Mouse (Mus musculus): ENCODE measurements around the gene Mllt3.

Gene Mllt3

GRCm38 (mm10) chr4:87880297-87880696 is 152.9 kb downstream of the Mllt3 start:
- no peak for DNase-seq (ENCODE audit: low read depth)

DNA sequence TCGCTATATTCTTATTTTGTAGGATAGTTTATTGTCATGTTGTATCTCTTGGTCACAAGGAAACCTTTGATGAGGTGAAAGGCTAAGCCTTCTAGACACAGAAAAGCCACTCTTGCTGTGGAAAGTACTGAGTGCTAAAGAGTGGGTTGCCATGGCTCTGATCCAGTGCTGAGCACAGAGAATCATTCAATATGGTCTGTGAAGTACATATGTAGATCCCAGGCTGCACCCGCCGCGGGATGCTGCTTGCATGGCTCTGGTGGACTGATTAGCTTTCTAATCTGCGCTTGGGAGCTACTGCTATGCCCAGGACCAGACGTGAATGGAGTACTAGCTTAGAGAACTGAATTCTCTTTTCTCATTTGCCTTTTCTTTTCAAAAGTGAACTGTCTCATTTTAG is 154.5 kb downstream of the Mllt3 start:
- no peak for DNase-seq (ENCODE audit: low read depth)

DNA sequence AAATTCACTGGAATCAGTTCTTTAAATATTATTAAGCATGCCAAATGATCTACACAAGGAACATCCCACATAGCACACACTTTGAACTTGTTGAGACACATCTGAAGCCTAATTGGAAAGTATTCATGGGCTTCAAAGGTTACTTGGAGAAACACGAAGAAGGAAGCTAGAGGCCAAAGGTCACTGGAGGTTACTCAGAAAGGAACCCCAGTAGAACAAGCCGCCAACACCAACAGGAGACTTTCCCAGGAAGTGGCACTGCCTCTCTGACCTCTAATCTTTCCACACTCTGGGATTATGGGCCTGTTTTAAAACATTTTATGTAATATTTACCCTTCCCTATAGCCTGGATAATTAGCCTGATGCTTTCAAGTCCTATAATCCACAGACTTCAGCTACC is 162.6 kb downstream of the Mllt3 start:
- no peak for DNase-seq (ENCODE audit: low read depth)

DNA sequence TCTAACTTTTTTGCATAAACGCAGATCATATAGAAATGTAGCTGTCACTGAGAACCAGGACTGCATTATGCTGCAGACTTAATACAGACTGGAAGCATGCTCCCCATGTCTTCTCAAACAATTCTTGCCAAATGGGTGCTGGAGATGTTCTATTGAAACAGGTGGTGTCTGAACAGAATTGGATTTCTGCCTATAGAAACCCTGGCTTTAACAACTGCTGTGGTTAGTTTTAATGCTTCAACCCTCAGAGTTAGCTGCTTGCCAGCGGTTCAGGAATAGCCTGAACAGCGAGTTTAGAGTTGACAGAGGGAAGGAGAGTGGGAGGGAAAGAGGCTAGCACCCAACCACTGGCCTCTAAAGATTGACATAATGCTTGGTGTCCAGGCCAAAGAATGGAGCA is 166.6 kb downstream of the Mllt3 start:
- DNase-seq (ENCODE audit: low read depth): no peak

DNA sequence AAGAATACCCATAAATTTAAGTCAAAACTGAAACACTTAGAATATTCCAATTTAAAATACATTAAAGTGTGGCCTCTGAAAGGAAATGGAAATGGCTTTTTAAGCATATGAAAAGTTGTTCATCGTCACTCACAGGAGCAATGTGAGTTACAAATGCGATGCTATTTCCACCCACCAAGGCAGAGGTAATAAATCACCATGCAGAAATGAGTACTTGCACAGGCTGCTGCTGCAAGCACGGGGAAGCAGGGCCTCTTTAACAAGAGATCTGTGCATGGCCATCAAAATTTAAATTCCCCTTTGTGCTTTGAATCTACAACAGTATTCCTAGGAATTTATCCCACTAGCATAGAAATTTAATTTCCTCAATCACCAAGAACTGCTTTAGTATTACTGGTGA is 167.3 kb downstream of the Mllt3 start:
- no peak for DNase-seq (ENCODE audit: low read depth)

DNA sequence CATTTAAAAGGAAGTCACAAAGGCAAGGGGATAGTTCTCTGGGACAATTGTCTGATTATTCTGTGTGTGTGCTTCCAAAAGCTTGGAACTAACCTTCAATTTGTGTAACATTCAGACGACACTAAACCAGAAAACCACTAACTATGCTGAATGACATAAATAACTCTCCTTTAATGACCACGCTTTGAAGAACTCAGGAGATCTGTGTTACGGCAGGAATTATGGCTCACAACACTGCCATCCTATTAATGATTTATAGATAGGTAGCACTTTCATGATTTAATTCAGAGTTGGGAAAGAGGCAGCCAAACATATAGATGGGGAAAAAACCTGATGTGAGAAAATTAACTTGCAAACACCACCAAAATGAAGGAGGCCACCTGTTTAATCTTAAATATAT is 168.1 kb downstream of the Mllt3 start:
- DNase-seq (ENCODE audit: low read depth): no peak

DNA sequence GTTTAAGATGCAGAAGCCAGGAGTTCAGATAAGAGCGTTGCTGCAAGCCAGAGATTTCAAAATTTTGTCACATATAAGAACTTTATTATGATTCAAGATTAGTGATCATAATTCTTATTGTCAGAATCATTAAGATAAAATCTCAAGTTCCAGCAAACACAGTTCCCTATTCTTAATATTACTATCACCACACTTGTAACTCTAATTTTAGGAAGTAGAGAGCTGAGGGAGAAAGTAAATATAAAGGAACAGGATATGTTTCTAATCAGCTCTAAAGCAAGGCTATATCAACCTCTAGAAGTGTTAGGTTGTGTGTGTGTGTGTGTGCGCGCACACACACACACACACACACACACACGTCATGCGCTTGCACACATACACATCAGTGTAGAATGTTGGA is 170.0 kb downstream of the Mllt3 start:
- no peak for DNase-seq (ENCODE audit: low read depth)

DNA sequence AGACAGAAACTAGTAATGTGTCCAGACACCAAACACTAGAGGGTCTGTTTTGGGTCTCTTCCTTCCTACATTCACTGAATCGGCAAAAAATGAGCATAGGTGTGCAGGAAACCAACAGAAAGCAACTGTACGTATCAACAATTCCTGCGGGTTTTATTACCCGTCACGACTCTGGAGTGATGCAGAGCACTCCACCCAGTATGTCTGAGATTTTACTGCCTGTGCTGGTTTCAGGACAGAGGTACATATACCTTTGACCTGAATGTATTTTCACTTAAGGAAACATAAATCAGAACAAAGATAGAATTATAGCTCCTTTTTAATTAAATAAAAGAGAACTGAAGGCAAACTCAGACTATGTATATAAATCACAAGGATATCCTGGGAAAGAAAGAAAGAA is 172.4 kb downstream of the Mllt3 start:
- no peak for DNase-seq (ENCODE audit: low read depth)

- DNase-seq (ENCODE audit: low read depth): no peak
These were observed 174.0 kb downstream of the Mllt3 start for GRCm38 (mm10) chr4:87859148-87859547.

DNA sequence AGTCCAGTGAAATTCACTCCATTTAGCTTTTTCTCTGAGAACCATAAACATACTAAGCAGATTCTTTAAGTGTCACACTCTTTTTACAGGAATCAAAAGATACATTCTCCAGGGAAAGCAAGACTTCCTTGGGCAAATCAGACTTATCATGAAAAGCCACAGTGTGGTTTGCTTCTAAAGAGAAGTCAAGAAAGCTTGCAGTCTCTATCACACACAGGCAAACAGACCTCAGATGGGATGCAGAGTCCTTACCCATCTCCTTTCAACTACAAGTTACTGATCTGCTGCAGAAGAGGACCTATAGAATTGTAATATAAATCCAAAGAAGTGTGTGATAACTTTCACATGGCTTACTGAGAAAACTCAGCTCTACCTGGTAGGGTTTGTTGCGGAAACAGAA is 175.2 kb downstream of the Mllt3 start:
- DNase-seq (ENCODE audit: low read depth): no peak

DNA sequence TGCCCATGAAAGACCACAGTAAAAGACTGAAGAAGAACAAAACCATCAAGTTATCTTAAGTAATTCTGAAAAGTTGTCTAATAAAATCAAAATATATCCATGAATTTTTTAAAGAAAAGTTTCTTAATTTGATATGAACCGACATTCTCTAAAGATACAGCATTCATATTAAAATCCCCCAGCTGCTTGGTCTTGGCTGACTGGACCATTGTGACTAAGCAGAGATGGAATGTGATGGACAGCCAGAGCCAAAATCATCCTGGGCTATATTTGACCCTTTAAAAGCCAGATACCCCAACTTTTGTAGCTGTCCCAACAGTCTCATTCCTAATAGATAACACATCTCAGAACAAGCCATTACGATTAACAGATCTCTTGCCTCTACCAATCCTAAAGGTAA is 180.7 kb downstream of the Mllt3 start:
- DNase-seq (ENCODE audit: low read depth): no peak

- DNase-seq (ENCODE audit: low read depth): no peak
These were observed 183.1 kb downstream of the Mllt3 start for GRCm38 (mm10) chr4:87850051-87850450.

GRCm38 (mm10) chr4:87844668-87845210 is 188.4 kb downstream of the Mllt3 start:
- DNase-seq (ENCODE audit: low read depth): no peak

DNA sequence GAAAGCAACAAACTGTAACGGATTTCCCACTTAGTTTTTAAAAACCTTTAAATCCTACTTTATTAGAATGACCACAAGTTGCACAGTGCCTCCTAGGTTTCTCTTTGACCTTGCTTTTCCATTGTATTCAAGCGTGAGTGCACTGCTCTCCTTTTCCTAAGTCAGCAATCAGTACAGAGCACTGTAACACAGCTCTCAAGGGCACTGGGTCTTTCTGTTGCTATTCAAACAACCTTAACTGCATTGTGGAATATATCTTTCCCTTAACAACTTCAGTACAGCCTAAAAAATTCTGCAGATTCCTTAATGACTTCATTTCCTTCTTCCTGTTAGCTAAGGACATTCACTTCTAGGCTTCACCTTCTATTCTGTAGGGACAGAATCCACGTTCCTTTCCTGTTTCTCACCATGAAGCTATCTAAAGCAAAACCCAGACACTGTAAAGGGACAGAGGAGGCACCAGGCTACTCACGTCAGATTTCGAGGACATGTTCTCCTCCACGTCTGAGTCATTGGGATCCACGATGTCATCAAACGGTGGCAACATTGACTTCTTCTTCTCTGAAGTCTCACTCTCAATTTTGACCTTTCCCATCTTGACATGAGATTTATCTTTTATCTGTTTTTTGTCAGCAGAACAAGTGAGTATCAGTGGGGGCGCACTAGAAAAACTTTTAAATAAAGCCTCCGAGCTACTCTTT is 192.8 kb downstream of the Mllt3 start:
- DNase-seq (ENCODE audit: low read depth): no peak

DNA sequence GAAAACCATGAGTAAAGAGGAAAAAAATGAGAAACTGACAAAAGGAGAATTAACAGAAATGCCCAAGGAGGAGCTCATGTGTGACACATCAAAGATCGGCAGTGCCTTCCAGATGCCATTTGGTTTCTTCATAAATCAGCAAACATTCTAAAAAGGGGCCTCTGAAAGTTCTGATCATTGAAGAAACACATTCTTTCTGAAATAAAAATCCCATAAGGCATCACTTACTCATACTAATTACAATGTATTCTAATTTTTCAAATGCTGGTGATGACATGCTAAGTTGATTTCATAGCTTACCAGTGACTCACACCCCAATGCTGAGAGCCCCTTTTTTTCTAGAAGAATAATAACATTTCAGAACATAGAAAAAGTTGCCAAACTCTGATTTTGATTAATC is 194.4 kb downstream of the Mllt3 start:
- no peak for DNase-seq (ENCODE audit: low read depth)

DNA sequence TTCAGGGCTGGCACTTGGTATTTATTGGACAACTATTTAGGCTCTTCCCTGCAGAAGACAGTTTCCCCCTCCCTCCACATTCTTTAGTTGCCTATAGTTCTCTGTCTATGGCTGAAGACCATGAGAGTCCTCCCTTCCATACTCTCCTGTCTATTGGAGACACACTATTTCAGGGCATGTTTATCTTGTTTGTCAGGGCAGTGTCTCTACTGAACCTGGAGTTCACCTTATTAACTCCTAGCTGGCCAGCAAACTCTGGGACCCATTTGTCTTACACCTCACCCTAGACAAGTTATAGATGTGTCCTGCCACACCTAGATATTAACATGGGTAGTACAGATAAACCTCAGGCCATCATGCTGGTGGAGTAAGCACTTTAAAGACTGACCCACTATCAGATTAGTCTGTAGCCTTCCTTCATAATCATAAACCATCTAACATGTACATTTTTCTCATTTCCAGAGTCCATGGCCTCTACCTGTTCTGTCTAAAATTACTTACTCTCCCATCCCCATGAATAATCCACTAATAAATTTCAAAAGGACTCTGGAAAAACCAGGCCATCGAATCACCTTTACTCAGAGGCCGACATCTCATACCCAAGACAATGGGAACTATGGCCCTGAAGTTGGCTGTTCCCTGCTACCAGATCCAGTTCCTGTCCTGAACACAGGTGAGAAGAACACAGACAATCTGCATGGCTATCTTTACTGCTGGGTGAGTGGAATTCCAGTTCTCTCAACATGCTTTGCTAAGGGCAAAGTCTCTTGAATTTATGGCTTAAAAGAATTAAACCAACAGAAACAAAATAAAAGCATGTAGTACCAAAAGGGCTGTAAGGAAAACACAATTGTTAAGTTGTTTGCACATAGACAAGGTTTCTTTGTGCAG is 195.4 kb downstream of the Mllt3 start:
- no peak for DNase-seq (ENCODE audit: low read depth)

- no peak for DNase-seq (ENCODE audit: low read depth)
These were observed 196.9 kb downstream of the Mllt3 start for GRCm38 (mm10) chr4:87836257-87836656.

- no peak for DNase-seq (ENCODE audit: low read depth)
These were observed 198.0 kb downstream of the Mllt3 start for GRCm38 (mm10) chr4:87835191-87835590.

DNA sequence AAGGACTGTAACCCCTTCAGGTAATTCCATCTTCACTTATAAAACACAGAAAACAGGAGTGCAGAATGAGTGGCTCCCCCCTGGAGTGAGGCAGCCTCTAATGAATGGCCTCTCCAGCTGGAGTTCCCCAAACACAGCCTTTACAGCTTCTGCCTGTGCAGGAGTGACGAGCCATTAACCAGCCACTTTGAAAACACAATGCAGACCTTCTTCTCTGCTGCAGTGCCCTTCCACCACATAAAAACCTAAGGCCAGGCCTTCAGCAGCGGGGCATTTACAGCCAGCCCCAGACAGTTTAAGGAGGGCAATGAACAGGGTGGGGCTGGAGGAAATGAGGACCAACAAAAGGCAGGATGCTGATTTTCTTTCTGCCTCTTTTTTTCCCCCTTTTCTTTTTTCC is 198.9 kb downstream of the Mllt3 start:
- DNase-seq (ENCODE audit: low read depth): no peak

DNA sequence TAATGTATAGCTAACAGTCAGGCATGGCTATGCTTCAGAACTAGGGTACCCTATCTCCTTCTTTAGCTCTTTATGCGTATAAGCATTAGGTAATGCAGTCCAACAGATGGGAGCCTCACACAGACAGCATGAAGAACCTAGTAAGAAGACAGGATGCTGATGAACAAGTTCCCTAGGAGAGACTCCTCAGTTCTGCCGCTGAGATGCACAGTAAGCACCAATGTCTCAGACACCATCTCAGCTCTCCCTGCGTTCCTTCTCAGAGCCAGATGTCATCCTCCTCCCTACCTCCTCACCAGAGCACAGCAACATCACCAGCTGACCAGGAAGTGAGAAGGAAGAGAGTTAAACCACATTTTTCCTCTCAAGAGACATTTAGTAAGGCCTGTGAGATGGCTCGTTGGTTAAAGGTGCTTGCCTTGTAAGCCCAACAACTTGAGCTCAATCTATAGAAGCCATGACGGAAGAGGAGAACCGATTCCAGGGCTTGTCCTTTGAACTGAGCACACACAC is 202.3 kb downstream of the Mllt3 start:
- DNase-seq (ENCODE audit: low read depth): peak; percentile 55

- DNase-seq (ENCODE audit: low read depth): no peak
These were observed 203.6 kb downstream of the Mllt3 start for GRCm38 (mm10) chr4:87829426-87830063.

GRCm38 (mm10) chr4:87826336-87826735 is 206.8 kb downstream of the Mllt3 start:
- no peak for DNase-seq (ENCODE audit: low read depth)

DNA sequence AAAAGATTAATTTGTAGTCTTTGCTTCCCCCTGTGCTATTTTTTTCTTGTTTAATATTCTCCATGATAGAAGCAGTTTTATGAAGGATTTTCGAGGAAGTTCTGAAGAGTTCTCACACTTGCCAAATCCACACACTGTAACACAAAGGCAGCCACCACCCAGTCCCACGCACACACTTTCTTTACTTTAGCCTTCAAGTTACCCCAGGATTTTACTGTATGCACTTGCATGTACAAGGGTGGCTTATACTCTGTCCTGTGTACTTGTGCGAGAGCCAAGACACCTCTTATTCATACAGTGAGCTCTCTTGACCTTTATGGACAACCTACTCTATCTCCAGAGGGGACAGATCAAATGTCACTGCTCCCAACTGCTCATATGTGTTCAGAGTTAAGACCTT is 209.5 kb downstream of the Mllt3 start:
- no peak for DNase-seq (ENCODE audit: low read depth)
